Mouse (Mus musculus) MN1 (cell line): Measurements from ENCODE around the gene 4933402D24Rik.

Source experiments
- DNase-seq: peaks from one replicate; pipeline ENCODE4 v3.0.0-alpha.2; 2016; ENCODE audit warnings: low spot score

Gene 4933402D24Rik

GRCm38 (mm10) chr1:63769167-63769566, at the start of gene 4933402D24Rik:
4933402D24Rik (minus strand) TSS chr1:63769267.
- no peak for DNase-seq

- no peak for DNase-seq
Observed at GRCm38 (mm10) chr1:63808584-63808983, 39.5 kb upstream of the 4933402D24Rik start.

- no peak for DNase-seq
Observed at GRCm38 (mm10) chr1:63805095-63805494, 36.0 kb upstream of the 4933402D24Rik start.

GRCm38 (mm10) chr1:63794326-63794725, 25.3 kb upstream of the 4933402D24Rik start:
- no peak for DNase-seq

- DNase-seq: no peak
Observed at GRCm38 (mm10) chr1:63776902-63777630, 8.0 kb upstream of the 4933402D24Rik start.

- no peak for DNase-seq
Observed at GRCm38 (mm10) chr1:63776396-63776795, 7.3 kb upstream of the 4933402D24Rik start.

- DNase-seq: no peak
Observed at GRCm38 (mm10) chr1:63770309-63770708, 1.2 kb upstream of the 4933402D24Rik start.

GRCm38 (mm10) chr1:63768112-63768511, 955 bp downstream of the 4933402D24Rik start:
- DNase-seq: no peak

- DNase-seq: no peak
Observed at GRCm38 (mm10) chr1:63764395-63764794, 4.7 kb downstream of the 4933402D24Rik start.

- DNase-seq: no peak
Observed at GRCm38 (mm10) chr1:63763881-63764386, 5.1 kb downstream of the 4933402D24Rik start.

GRCm38 (mm10) chr1:63763212-63763694, 5.8 kb downstream of the 4933402D24Rik start:
- peak; percentile 23 for DNase-seq

- no peak for DNase-seq
Observed at GRCm38 (mm10) chr1:63756005-63756404, 13.1 kb downstream of the 4933402D24Rik start.

- peak; percentile 91 for DNase-seq
Observed at GRCm38 (mm10) chr1:63730240-63730771, 38.8 kb downstream of the 4933402D24Rik start, which contains the start of the genes Mdh1b and Fastkd2. Mdh1b (minus strand) TSS chr1:63730318. Fastkd2 (plus strand) TSS chr1:63730614.

- DNase-seq: no peak
Observed at GRCm38 (mm10) chr1:63729796-63730195, 39.3 kb downstream of the 4933402D24Rik start.

GRCm38 (mm10) chr1:63720161-63720560, 48.9 kb downstream of the 4933402D24Rik start:
- DNase-seq: no peak

- peak; percentile 24 for DNase-seq
Observed at GRCm38 (mm10) chr1:63708876-63709275, 60.2 kb downstream of the 4933402D24Rik start.

- peak; percentile 62 for DNase-seq
Observed at GRCm38 (mm10) chr1:63705733-63706132, 63.3 kb downstream of the 4933402D24Rik start.
